In the genomic region with DNA sequence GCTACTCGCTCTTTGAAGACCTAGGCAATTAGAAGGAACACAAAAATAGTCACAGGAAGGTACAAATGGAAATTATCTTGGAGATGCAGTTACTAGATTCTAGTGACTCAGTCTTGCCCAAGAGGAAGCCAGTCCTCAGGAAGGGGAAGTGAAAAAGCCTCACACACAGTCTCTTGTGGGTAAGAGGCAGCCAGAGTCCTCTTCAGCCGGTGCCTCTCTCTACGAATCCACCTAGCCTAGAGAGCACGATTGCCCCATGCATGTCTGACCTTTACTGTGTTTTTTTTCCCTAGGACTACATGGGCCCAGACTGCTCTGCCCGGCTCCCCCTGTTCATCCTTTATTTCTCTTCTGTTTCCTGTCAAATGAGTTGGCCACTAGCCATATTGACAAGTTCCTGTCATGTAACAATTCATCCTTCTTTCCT, we compare ENCODE assay signal across 10 mouse cellular contexts.
DNase-seq lines count a peak whose midpoint lies in the region; ATAC-seq and TF ChIP-seq lines count a peak whose summit lies in the region.
"Had no signal": no experiment of that assay in that cellular context is flagged by ENCODE, and none has a peak within 500 bp of the region (broad histone marks: within the 10 kb centered on the region; RNA-seq: fewer than 3 reads in every experiment).

No protein-coding gene starts in this region.

- no peak for ATAC-seq in megakaryocyte-erythroid progenitor cell, adult 5-6 weeks (replicated peaks; ENCODE audit: low FRiP score, low TSS enrichment, poor library complexity, severe bottlenecking)
- ATAC-seq: intestine, postnatal 0 days had no signal

- H3K27ac ChIP-seq in macrophage: peak overlapping the region; percentile 100
- no peak overlapping the region for H3K27ac ChIP-seq in layer of hippocampus, adult 2 months

- H3K36me3 ChIP-seq in macrophage (ENCODE audit: inconsistent target): no peaks in the 10 kb centered on the region

- TF ChIP-seq CTCF in layer of hippocampus, adult 2 months (conservative IDR thresholded peaks at IDR 0.05): no peak

- WGBS in macrophage (ENCODE audit: missing documents): 0% methylated on average over 5 of the region's 5 CpGs

- peak; percentile 45 for DNase-seq in adrenal gland, postnatal 14 days
- no peak for DNase-seq in adrenal gland, postnatal 25 days
- DNase-seq in thymus, postnatal 0 days (ENCODE audit: low spot score): peak; percentile 12
- no peak for DNase-seq in thymus, adult 18-20 months
- no peak for DNase-seq in cerebellum, postnatal 4 days (ENCODE audit: low spot score in 2 of 2)
- DNase-seq in layer of hippocampus, adult 2 months (ENCODE audit: low spot score in 2 of 2): no peak
- DNase-seq: cerebellum, adult 9-11 months had no signal

- H3K79me2 ChIP-seq in macrophage (ENCODE audit: inconsistent target): no peaks in the 10 kb centered on the region

- no peak overlapping the region for H3K4me3 ChIP-seq in macrophage (ENCODE audit: inconsistent target)
- no peak overlapping the region for H3K4me3 ChIP-seq in layer of hippocampus, adult 2 months

Comparison
In these comparisons a context has a peak if more than half of its experiments do, and no peak if none do; other contexts are left out.
1. DNase-seq: peak in adrenal gland, postnatal 14 days (single experiment) and thymus, postnatal 0 days (single experiment); none in adrenal gland, postnatal 25 days (single experiment), thymus, adult 18-20 months (0 of 2), cerebellum, postnatal 4 days (0 of 2) and layer of hippocampus, adult 2 months (0 of 2).